Mouse (Mus musculus) cerebellum, adult 2 months (tissue): Measurements from ENCODE around the gene Igfbp4. TPM values are rescaled to one million over a fixed set of nuclear protein-coding genes. Genes with fewer than 3 reads are reported as not detected.

Experiments
- DNase-seq, 2 experiments: peaks; one replicate each; pipeline ENCODE4 v3.0.0; 2021
- H3K27ac ChIP-seq: fragments of 200-500 bp; 2 replicates; pipeline ENCODE4 v1.5.1; 2012; ENCODE audit warnings: low read length, control low read depth, inconsistent platforms; ENCODE audit not compliant: insufficient read depth
- H3K27me3 ChIP-seq: fragments of 200-500 bp; 2 replicates; pipeline ENCODE4 v1.6.1; 2012; ENCODE audit warnings: inconsistent platforms, mild to moderate bottlenecking, low read length, moderate library complexity; ENCODE audit not compliant: control insufficient read depth, insufficient read depth
- H3K4me1 ChIP-seq: fragments of 200-500 bp; 2 replicates; pipeline ENCODE4 v1.6.1; 2011; ENCODE audit warnings: low read length; ENCODE audit not compliant: control insufficient read depth, insufficient read depth
- H3K4me3 ChIP-seq: fragments of 200-500 bp; replicated peaks from 2 replicates; pipeline ENCODE3; 2011; ENCODE audit warnings: mild to moderate bottlenecking, low read depth, low read length, control low read depth; ENCODE audit not compliant: insufficient read depth
- CTCF ChIP-seq: fragments of 200-500 bp; IDR thresholded peaks from 2 replicates; pipeline ENCODE4 v1.5.1; 2011; ENCODE audit warnings: low read depth, mild to moderate bottlenecking, control low read depth, low read length, moderate library complexity, borderline replicate concordance; ENCODE audit not compliant: insufficient read depth
- POLR2A ChIP-seq: fragments of 200-500 bp; IDR thresholded peaks from 2 replicates; pipeline ENCODE4 v1.6.1; 2011; ENCODE audit warnings: low read length, control low read depth, borderline replicate concordance; ENCODE audit not compliant: insufficient read depth
- whole genome bisulfite sequencing: fragments of 180-500 bp; shearing (Covaris S2); methylation state at CpG from one replicate; pipeline ENCODE4 v1.1.7; 2018; 5-methylcytosine and 5-hydroxymethylcytosine counted together
- polyA plus RNA-seq: library from polyadenylated mRNA; depleted of rRNA; stranded (reverse); fragments of >200 nt; gene quantifications from 2 replicates; pipeline ENCODE4 v1.2.3, GENCODE M21; 2012

Gene Igfbp4
- polyA plus RNA-seq, 1 experiment: 28.6 TPM

DNA sequence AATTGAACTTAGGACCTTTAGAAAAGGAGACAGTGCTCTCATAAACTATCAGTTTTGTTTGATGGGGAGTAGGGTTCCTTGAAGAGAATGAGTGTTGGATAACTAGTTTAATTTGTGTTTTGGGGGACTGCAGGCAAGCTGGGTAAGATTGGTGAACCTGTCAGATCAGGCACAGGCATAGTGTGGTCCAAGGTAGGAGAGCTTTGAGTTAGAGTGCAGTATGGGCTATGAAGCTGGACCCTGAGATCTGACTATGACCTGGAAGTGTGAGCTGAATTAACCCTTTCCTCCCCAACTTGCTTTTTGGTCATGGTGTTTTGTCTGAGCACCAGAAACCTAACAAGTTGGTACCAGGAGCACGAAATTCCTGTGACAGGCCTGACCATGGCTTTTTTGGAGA lies 27.2 kb upstream of the Igfbp4 start:
- TF ChIP-seq CTCF (no peak), POLR2A (no peak)
- 95% methylated on average over 1 of the region's 1 CpGs for WGBS
- no peaks in the 10 kb centered on the region for H3K27me3 ChIP-seq
- H3K4me3 ChIP-seq: no peak overlapping the region
- H3K4me1 ChIP-seq: no peaks in the 10 kb centered on the region
- H3K27ac ChIP-seq: no peak overlapping the region
- no peak for DNase-seq

DNA sequence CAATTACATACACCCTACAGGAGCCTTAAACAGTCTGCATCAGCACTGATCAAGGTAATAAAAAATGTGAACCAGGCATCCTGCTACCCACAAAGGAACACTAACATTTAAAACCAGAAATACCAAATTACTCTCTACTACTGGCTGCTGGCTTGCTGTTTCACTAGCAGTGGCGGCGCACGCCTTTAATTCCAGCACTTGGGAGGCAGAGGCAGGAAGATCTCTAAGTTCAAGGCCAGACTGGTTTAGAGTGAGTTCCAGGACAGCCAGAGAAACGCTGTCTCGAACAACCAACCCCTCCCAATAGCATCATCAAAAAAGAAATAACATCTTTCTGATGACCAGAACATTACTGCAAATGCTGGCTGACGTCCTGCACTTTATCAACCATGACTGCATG lies 21.2 kb upstream of the Igfbp4 start:
- no peak overlapping the region for H3K4me3 ChIP-seq
- TF ChIP-seq CTCF (no peak), POLR2A (no peak)
- WGBS: 92% methylated on average over 6 of the region's 6 CpGs
- no peaks in the 10 kb centered on the region for H3K4me1 ChIP-seq
- DNase-seq: no peak
- H3K27me3 ChIP-seq: no peaks in the 10 kb centered on the region
- H3K27ac ChIP-seq: no peak overlapping the region

DNA sequence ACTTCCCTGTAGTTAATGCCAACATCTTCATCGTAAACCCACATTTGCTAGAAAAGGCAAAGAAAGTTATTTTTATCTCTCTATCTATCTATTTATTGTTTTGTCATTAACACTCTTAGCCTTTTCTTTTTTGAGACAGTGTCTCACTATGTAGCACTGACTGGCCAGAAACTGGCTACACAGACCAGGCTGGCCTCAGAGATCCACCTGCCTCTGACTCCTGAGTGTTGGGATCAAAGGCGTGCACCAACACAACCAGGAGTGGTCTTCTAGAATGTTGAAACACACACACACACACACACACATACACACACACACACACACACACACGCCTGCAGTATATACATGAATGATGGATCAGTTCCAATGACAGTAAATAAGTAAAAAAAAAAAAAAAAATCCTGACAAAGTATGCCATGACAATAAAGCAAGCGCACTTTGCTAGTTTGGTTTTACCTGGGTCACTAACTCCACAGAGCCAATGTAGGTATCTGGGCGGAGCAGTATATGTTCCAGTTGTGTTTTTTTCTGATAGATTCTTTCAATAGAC lies 18.6 kb upstream of the Igfbp4 start:
- DNase-seq: no peak
- Histone ChIP-seq H3K27me3 (no peaks in the 10 kb centered on the region), H3K27ac (no peak overlapping the region), H3K4me1 (no peaks in the 10 kb centered on the region), H3K4me3 (no peak overlapping the region)
- 75% methylated on average over 5 of the region's 5 CpGs for WGBS
- no peak for TF ChIP-seq POLR2A
- TF ChIP-seq CTCF: no peak

DNA sequence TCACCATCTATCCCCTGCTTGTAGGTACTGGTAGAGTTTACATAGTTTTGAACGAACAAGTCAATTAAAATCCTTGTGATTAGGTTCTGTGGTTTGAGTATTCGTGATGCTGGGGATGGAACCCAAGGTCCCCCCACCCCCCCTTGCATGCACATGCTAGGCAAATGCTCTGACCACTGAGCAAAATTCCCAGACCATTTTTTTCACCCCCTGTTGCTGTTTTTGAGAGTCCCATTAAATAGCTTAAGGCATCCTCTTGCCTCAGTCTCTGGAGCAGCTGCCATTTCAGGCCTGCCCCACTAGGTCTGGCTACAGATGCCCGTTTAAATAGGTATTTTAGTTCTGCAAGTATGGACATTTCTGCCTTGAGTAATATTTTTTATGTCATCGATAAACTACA lies 17.9 kb upstream of the Igfbp4 start:
- DNase-seq: no peak
- H3K4me1 ChIP-seq: no peaks in the 10 kb centered on the region
- H3K4me3 ChIP-seq: no peak overlapping the region
- no peaks in the 10 kb centered on the region for H3K27me3 ChIP-seq
- TF ChIP-seq CTCF (no peak), POLR2A (no peak)
- no peak overlapping the region for H3K27ac ChIP-seq
- WGBS: 14% methylated on average over 4 of the region's 4 CpGs

DNA sequence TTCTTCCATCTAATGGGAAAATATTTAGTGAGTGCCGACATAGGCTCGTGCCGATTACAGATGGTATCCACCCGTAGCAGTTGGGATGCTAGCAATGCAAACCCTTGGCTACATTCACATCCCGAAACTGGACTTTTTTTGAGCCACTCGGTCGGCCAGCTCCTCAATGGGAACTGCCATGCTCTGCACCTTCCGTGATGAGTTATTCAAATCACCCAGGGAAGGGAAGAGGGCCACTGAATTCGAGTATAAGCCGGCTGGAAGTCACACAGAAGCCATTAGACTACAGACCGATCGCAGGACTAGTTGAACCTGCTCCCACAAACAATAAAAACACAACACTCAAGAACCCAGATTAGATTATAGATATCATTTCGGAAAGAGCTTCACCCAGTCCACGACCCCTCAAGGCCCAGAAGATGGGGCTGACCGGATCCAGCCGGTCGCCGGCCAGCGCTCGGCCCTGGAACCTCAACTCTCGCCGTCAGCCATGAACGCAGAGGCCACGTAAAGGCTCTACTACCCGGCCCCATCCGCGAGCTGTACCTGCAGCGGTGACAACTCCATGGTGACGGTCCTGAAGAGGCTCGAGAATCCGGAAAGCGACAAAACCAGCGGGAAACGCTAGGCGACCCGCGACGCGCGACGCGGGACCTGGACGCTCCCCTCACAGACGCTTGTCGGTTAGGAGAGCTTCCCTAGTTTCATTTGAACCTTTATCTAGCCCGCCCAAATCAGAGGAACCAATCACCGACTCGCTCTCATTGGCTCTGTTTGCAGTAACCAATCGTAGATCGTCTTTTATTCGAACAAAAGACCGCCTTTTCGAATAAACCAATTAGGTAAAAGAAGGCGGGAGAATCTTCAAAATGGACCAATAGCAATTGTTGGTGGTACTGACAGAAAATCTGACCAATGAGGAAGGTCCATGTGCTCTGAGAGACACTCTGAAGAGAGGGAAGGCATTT lies 17.3 kb upstream of the Igfbp4 start, which contains the start of gene Top2a:
TSS of gene Top2a (minus strand) at position 690 of the 968 bp plus-strand sequence.
- Histone ChIP-seq H3K27ac (no peak within 1 kb of the TSS), H3K4me3 (peak within 1 kb of the TSS; percentile 82), H3K4me1 (no peaks in the 10 kb centered on the region), H3K27me3 (no peaks in the 10 kb centered on the region)
- DNase-seq: peak; percentile 96 to 98
- WGBS: under 1% methylated on average over 54 of the region's 54 CpGs
- no peak for TF ChIP-seq POLR2A
- no peak for TF ChIP-seq CTCF

DNA sequence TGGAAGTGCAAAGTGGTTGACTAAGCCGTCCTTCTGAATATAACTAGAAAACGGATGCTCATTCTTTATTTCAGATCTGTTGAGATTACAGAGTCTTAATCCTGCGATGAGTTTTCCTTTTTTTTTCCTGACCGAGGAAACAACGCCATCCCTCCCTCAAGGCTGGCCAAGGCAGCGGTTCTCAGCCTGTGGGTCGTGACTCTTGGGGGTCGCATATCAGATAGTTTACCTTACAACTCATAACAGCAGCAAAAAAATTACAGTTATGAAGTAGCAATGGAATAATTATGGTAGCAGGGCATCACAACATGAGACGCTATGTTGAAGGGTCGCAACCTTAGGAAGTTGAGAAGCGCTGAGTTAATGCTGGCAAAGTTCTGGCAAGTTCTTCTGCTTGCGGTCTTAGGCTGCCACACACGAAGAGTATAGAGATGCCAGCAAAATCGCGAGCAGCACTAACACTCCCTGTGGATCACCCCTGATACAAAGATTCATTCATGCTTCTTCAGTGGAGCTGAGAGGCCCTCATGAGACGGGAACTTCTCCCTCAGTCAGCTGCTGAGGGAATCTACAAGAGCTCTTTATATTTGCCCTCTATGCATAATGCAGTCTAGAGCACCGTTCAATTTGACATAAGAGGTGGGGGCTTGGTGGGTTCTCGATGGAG lies 16.4 kb upstream of the Igfbp4 start:
- no peak for DNase-seq
- WGBS: 24% methylated on average over 18 of the region's 18 CpGs
- H3K27me3 ChIP-seq: no peaks in the 10 kb centered on the region
- H3K4me1 ChIP-seq: no peaks in the 10 kb centered on the region
- peak overlapping the region; percentile 77 for H3K4me3 ChIP-seq
- TF ChIP-seq CTCF (no peak), POLR2A (no peak)
- no peak overlapping the region for H3K27ac ChIP-seq

DNA sequence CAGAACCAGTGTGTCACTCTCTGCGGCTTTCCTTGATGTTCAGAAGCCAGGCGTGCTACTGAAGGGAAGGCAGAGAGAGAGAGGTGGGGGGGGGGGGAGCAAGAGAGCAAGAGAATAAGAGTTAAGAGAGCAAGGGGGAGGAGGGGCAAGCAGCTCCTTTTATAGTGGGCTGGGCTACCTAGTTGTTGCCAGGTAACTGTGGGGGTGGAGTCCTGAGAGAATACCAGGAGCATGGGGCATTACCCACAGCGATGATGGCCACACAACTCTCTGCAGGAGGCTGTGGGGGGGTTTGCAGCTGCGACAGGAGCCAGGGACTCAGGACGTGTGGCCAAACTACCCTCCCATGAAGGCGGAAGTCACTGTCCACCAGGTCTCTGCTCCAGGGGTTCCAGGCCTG lies 15.2 kb upstream of the Igfbp4 start:
- TF ChIP-seq CTCF (no peak), POLR2A (no peak)
- WGBS: 82% methylated on average over 6 of the region's 6 CpGs
- no peak for DNase-seq
- Histone ChIP-seq H3K27ac (no peak overlapping the region), H3K27me3 (no peaks in the 10 kb centered on the region), H3K4me1 (no peaks in the 10 kb centered on the region; the same call in 1 of the 2 replicates), H3K4me3 (no peak overlapping the region)
